Mouse (Mus musculus) MEL (cell line): ENCODE data around the gene Szrd1. TPM values are rescaled to one million over a fixed set of nuclear protein-coding genes. Genes with fewer than 3 reads are reported as not detected.

Experiments
- DNase-seq: peaks from one replicate; pipeline ENCODE4 v3.0.0; 2011; ENCODE audit warnings: low read depth, low spot score
- H3K27ac ChIP-seq: 2 replicates; pipeline ENCODE4 v1.5.1; 2012; ENCODE audit warnings: low read depth, mild to moderate bottlenecking, control low read depth, low read length, moderate library complexity; ENCODE audit not compliant: control insufficient read depth
- H3K27me3 ChIP-seq, 2 experiments: fragments of 150-350 bp in 1 of 2; sonication (generic) in 1 of 2; 2 replicates each; pipeline ENCODE4 v1.6.1; 2012; ENCODE audit warnings: low read length in 2 of 2, mild to moderate bottlenecking in 2 of 2, improper control_type of control experiment in 1 of 2, moderate library complexity in 1 of 2; ENCODE audit not compliant: insufficient read depth in 2 of 2, control insufficient read depth in 1 of 2
- H3K36me3 ChIP-seq, 2 experiments: 2 replicates each; pipeline ENCODE4 v1.6.1; 2012 to 2014; ENCODE audit warnings: low read length in 2 of 2, improper control_type of control experiment in 1 of 2, inconsistent platforms in 1 of 2, mild to moderate bottlenecking in 1 of 2; ENCODE audit not compliant: insufficient read depth in 2 of 2, control insufficient read depth in 1 of 2
- H3K4me1 ChIP-seq, 2 experiments: fragments of 150-350 bp in 1 of 2; sonication (generic) in 1 of 2; 2 replicates each; pipeline ENCODE4 v1.6.1; 2012; ENCODE audit warnings: low read length in 2 of 2, improper control_type of control experiment in 1 of 2, mild to moderate bottlenecking in 1 of 2; ENCODE audit not compliant: insufficient read depth in 2 of 2, control insufficient read depth in 1 of 2
- H3K4me3 ChIP-seq, 2 experiments: fragments of 150-350 bp in 1 of 2; sonication (generic) in 1 of 2; 2 replicates each; pipeline ENCODE4 v1.5.1; 2012; ENCODE audit warnings: low read depth in 2 of 2, low read length in 2 of 2, mild to moderate bottlenecking in 2 of 2, moderate library complexity in 2 of 2, control low read depth in 1 of 2, improper control_type of control experiment in 1 of 2; ENCODE audit not compliant: control insufficient read depth in 1 of 2, insufficient read depth in 1 of 2
- H3K79me2 ChIP-seq: 2 replicates; pipeline ENCODE4 v1.6.1; 2012; ENCODE audit warnings: mild to moderate bottlenecking, low read length, moderate library complexity; ENCODE audit not compliant: control insufficient read depth, poor library complexity, insufficient read depth
- H3K9ac ChIP-seq: 2 replicates; pipeline ENCODE4 v1.6.1; 2012; ENCODE audit warnings: low read depth, mild to moderate bottlenecking, control low read depth, low read length, moderate library complexity; ENCODE audit not compliant: control insufficient read depth, poor library complexity, severe bottlenecking
- H3K9me3 ChIP-seq: fragments of 150-350 bp; sonication (generic); replicated peaks from 2 replicates; pipeline ENCODE4 v1.6.1; 2012; ENCODE audit warnings: mild to moderate bottlenecking, low read length, improper control_type of control experiment, moderate library complexity; ENCODE audit not compliant: insufficient read depth
- BHLHE40 ChIP-seq: IDR thresholded peaks from 2 replicates; pipeline ENCODE4 v1.6.1; 2012; ENCODE audit warnings: low read depth, mild to moderate bottlenecking, inconsistent platforms, low read length, improper control_type of control experiment, borderline replicate concordance
- CHD2 ChIP-seq: IDR thresholded peaks from 2 replicates; pipeline ENCODE4 v1.6.1; 2011; ENCODE audit warnings: low read length, improper control_type of control experiment
- CTCF ChIP-seq, 3 experiments: IDR thresholded peaks in 2 of 3; conservative IDR thresholded peaks in 1 of 3; 2 replicates each; pipeline ENCODE4 v1.5.1; 2011 to 2012; ENCODE audit warnings: low read length in 3 of 3, low read depth in 2 of 3, mild to moderate bottlenecking in 2 of 3, improper control_type of control experiment in 1 of 3, inconsistent platforms in 1 of 3, mixed read lengths in 1 of 3, moderate library complexity in 1 of 3; ENCODE audit not compliant: control insufficient read depth in 1 of 3, insufficient read depth in 1 of 3, poor library complexity in 1 of 3, severe bottlenecking in 1 of 3
- ELF1 ChIP-seq: IDR thresholded peaks from 2 replicates; pipeline ENCODE4 v1.6.1; 2014; ENCODE audit warnings: low read depth, mild to moderate bottlenecking, inconsistent platforms, low read length, improper control_type of control experiment, moderate library complexity
- EP300 ChIP-seq, 2 experiments: IDR thresholded peaks; 2 replicates each; pipeline ENCODE4 v1.6.1; 2011; ENCODE audit warnings: improper control_type of control experiment in 2 of 2, low read length in 2 of 2, low read depth in 1 of 2, mild to moderate bottlenecking in 1 of 2
- GATA1 ChIP-seq: IDR thresholded peaks from 2 replicates; pipeline ENCODE4 v1.6.1; 2011; ENCODE audit warnings: low read depth, low read length, improper control_type of control experiment
- MAFK ChIP-seq: IDR thresholded peaks from 2 replicates; pipeline ENCODE4 v1.6.1; 2011; ENCODE audit warnings: low read depth, mild to moderate bottlenecking, low read length, improper control_type of control experiment, borderline replicate concordance
- MAZ ChIP-seq: IDR thresholded peaks from 2 replicates; pipeline ENCODE4 v1.6.1; 2012; ENCODE audit warnings: low read depth, mild to moderate bottlenecking, inconsistent platforms, low read length, improper control_type of control experiment
- MXI1 ChIP-seq: IDR thresholded peaks from 2 replicates; pipeline ENCODE4 v1.6.1; 2011; ENCODE audit warnings: mild to moderate bottlenecking, low read depth, low read length, improper control_type of control experiment
- MYB ChIP-seq: IDR thresholded peaks from 2 replicates; pipeline ENCODE4 v1.6.1; 2011; ENCODE audit warnings: mild to moderate bottlenecking, low read depth, low read length, improper control_type of control experiment
- POLR2A ChIP-seq, 2 experiments: IDR thresholded peaks; 2 replicates each; pipeline ENCODE4 v1.6.1; 2011 to 2012; ENCODE audit warnings: low read length in 2 of 2, mild to moderate bottlenecking in 2 of 2, control low read depth in 1 of 2, improper control_type of control experiment in 1 of 2, low read depth in 1 of 2, moderate library complexity in 1 of 2; ENCODE audit not compliant: control insufficient read depth in 1 of 2, insufficient read depth in 1 of 2, poor library complexity in 1 of 2
- POLR2AphosphoS2 ChIP-seq: IDR thresholded peaks from 2 replicates; pipeline ENCODE4 v1.6.1; 2011; ENCODE audit warnings: low read length, improper control_type of control experiment
- RAD21 ChIP-seq: IDR thresholded peaks from 2 replicates; pipeline ENCODE4 v1.6.1; 2011; ENCODE audit warnings: mild to moderate bottlenecking, low read depth, low read length, improper control_type of control experiment
- SIN3A ChIP-seq: IDR thresholded peaks from 2 replicates; pipeline ENCODE4 v1.6.1; 2012; ENCODE audit warnings: low read length, improper control_type of control experiment, inconsistent platforms
- TBP ChIP-seq: IDR thresholded peaks from 2 replicates; pipeline ENCODE4 v1.8.0; 2011; ENCODE audit warnings: low read depth, low read length, improper control_type of control experiment
- USF1 ChIP-seq: IDR thresholded peaks from 2 replicates; pipeline ENCODE4 v1.6.1; 2014; ENCODE audit warnings: low read depth, mild to moderate bottlenecking, inconsistent platforms, low read length, improper control_type of control experiment, moderate library complexity
- USF2 ChIP-seq, 2 experiments: IDR thresholded peaks; 2 replicates each; pipeline ENCODE4 v1.6.1; 2011 to 2012; ENCODE audit warnings: improper control_type of control experiment in 2 of 2, low read length in 2 of 2, borderline replicate concordance in 1 of 2, inconsistent platforms in 1 of 2, low read depth in 1 of 2, mild to moderate bottlenecking in 1 of 2; ENCODE audit not compliant: insufficient read depth in 1 of 2
- ZKSCAN1 ChIP-seq: IDR thresholded peaks from 2 replicates; pipeline ENCODE4 v1.6.1; 2012; ENCODE audit warnings: low read depth, mild to moderate bottlenecking, inconsistent platforms, low read length, improper control_type of control experiment, moderate library complexity
- ZNF384 ChIP-seq: IDR thresholded peaks from 2 replicates; pipeline ENCODE4 v1.6.1; 2012; ENCODE audit warnings: low read depth, mild to moderate bottlenecking, inconsistent platforms, low read length, improper control_type of control experiment
- polyA plus RNA-seq, 2 experiments: library from polyadenylated mRNA; stranded (reverse) in 1 of 2; unstranded in 1 of 2; fragments of >175 nt in 1 of 2; fragments of >200 nt in 1 of 2; gene quantifications; 2 replicates each; pipeline versions ENCODE4 v1.2.1 to v1.2.4; 2012; ENCODE audit warnings: low replicate concordance in 2 of 2, low read depth in 1 of 2; ENCODE audit not compliant: insufficient read length in 2 of 2, insufficient read depth in 1 of 2, missing spikeins in 1 of 2
- total RNA-seq: library from RNA; depleted of rRNA; stranded (reverse); fragments of 300-350 nt; gene quantifications from 2 replicates; pipeline ENCODE4 v1.2.3, GENCODE M21; 2012

Szrd1 gene
- total and polyA plus RNA-seq, 3 experiments = 63.0 to 137 TPM; not detected in 1

DNA sequence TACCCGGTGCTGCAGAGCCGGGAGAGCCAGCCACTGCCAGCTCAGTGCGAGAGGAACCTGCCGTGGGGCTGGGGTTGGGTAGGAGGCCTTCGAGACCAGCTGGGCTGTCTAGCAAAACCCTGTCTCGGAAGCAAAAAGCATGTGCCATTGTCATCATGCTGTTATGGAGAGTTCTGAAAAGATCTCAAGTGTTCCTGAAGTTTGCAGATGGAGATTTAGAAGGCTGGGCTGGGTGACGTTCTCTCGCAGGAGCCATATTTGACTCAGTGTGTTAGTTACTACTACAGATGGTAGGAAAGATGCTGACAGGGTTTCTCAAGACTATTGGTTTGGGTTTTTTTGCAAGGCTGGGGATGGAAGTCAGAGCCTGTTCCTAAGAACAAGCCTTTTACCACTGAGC lies 32.5 kb upstream of the Szrd1 start:
- no peaks in the 10 kb centered on the region for H3K79me2 ChIP-seq
- peaks cover 0 to 11% of the 10 kb centered on the region in 2 experiments; a peak in 3 of 4 replicates for H3K36me3 ChIP-seq
- TF ChIP-seq POLR2A (IDR thresholded peaks at IDR 0.05; ENCODE audit: control insufficient read depth in 1 of 2, insufficient read depth in 1 of 2, low read depth in 1 of 2, low read length in 2 of 2, poor library complexity in 1 of 2) (no peak), CTCF (IDR thresholded peaks at IDR 0.05 in 2 of 3, conservative IDR thresholded peaks at IDR 0.05 in 1 of 3; ENCODE audit: control insufficient read depth in 1 of 3, insufficient read depth in 1 of 3, low read depth in 2 of 3, low read length in 3 of 3, poor library complexity in 1 of 3, severe bottlenecking in 1 of 3) (no peak), GATA1 (no peak), POLR2AphosphoS2 (no peak)
- TF ChIP-seq, all 39 proteins: peak for 0
- Histone ChIP-seq H3K4me3 (no peak overlapping the region), H3K9me3 (no peaks in the 10 kb centered on the region), H3K27ac (no peak overlapping the region), H3K9ac (no peak overlapping the region), H3K27me3 (no peaks in the 10 kb centered on the region), H3K4me1 (0 out of 4 replicates have a peak, but pooled peaks cover 0 to 3% of the 10 kb centered on the region in 2 experiments)
- DNase-seq = no peak

DNA sequence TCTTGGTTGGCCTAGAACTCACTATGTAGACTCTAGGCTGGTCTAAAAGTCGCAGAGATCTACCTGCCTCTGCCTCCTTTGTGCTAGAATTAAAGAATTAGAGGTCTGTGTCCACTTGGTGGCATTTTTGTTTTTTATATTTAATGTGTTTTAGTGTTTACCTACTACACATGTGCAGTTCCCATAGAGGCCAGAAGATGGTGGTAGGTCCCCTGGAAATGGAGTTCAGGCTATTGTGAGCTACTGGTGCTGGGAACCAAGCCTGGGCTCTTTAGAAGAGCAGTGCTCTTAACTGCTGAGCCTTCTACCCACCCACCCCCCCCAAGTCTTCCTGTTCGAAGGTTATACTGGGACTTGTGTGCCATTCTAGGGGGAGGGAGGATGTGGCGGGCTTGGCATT lies 27.6 kb upstream of the Szrd1 start:
- Histone ChIP-seq H3K4me3 (no peak overlapping the region), H3K4me1 (peaks cover 0 to 5% of the 10 kb centered on the region in 2 experiments; a peak in 1 of 4 replicates), H3K9me3 (no peaks in the 10 kb centered on the region), H3K9ac (no peak overlapping the region), H3K27ac (no peak overlapping the region), H3K79me2 (peaks cover 13% of the 10 kb centered on the region), H3K27me3 (no peaks in the 10 kb centered on the region), H3K36me3 (peaks cover 2 to 10% of the 10 kb centered on the region in 2 experiments)
- TF ChIP-seq ZKSCAN1 (no peak), USF1 (no peak), ELF1 (no peak), EP300 (IDR thresholded peaks at IDR 0.05; ENCODE audit: low read depth in 1 of 2, low read length in 2 of 2) (no peak), MAFK (no peak), CHD2 (no peak), POLR2A (IDR thresholded peaks at IDR 0.05; ENCODE audit: control insufficient read depth in 1 of 2, insufficient read depth in 1 of 2, low read depth in 1 of 2, low read length in 2 of 2, poor library complexity in 1 of 2) (no peak), ZNF384 (no peak), BHLHE40 (no peak), TBP (no peak), MAZ (no peak), CTCF (IDR thresholded peaks at IDR 0.05 in 2 of 3, conservative IDR thresholded peaks at IDR 0.05 in 1 of 3; ENCODE audit: control insufficient read depth in 1 of 3, insufficient read depth in 1 of 3, low read depth in 2 of 3, low read length in 3 of 3, poor library complexity in 1 of 3, severe bottlenecking in 1 of 3) (peak in 2 of 3 experiments; percentile 13 to 35; a peak in 3 of 6 replicates), RAD21 (peak; percentile 22), MXI1 (no peak), MYB (no peak), SIN3A (no peak), USF2 (IDR thresholded peaks at IDR 0.05; ENCODE audit: borderline replicate concordance in 1 of 2, insufficient read depth in 1 of 2, low read depth in 1 of 2, low read length in 2 of 2) (no peak)
- peak; percentile 36 for DNase-seq
